ENCODE assay signal across 10 mouse cellular contexts in the genomic region with DNA sequence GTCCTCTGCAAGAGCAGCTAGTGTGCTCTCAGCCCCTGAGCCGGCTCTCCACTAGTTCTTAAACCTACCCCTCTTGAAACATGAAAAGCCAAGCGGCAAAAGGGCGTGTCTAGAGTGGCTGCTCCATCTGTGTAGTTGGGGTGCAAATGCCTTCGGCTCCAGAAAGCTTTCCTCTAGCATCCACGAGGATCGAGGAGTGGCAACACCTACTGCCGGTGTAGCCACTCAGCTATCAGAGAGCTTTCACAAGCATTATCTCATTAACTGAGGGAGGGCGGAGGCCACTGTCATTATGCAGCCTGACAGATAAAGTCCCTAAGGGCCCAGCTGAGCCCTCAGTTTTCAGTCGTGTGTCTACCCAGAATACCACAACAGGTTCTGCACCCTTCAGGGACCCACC. TPM values are rescaled to one million over a fixed set of nuclear protein-coding genes. Genes with fewer than 3 reads are reported as not detected.
A peak's percentile ranks its signal among the peaks of the same experiment; 100 is the strongest.
DNase-seq lines count a peak whose midpoint lies in the region; ATAC-seq and TF ChIP-seq lines count a peak whose summit lies in the region.
"Had no signal": no experiment of that assay in that cellular context is flagged by ENCODE, and none has a peak within 500 bp of the region (broad histone marks: within the 10 kb centered on the region; RNA-seq: fewer than 3 reads in every experiment).

No protein-coding gene starts in this region.

- 42% methylated on average over 9 of the region's 9 CpGs for WGBS in midbrain, embryonic 14.5 days
- 46% methylated on average over 9 of the region's 9 CpGs for WGBS in midbrain, postnatal 0 days

- peaks cover 19% of the 10 kb centered on the region for H3K27me3 ChIP-seq in midbrain, embryonic 14.5 days (ENCODE audit: control insufficient read depth, insufficient read depth, low read length)
- peaks cover 15% of the 10 kb centered on the region; the same call in 1 of the 2 replicates for H3K27me3 ChIP-seq in midbrain, postnatal 0 days (ENCODE audit: insufficient read depth, low read length)

- H3K36me3 ChIP-seq in midbrain, embryonic 14.5 days (ENCODE audit: control insufficient read depth, insufficient read depth, low read length): no peaks in the 10 kb centered on the region
- no peaks in the 10 kb centered on the region for H3K36me3 ChIP-seq in midbrain, postnatal 0 days (ENCODE audit: insufficient read depth, low read length)

- H3K4me1 ChIP-seq in midbrain, embryonic 14.5 days (ENCODE audit: control insufficient read depth, insufficient read depth, low read length): peaks cover 5% of the 10 kb centered on the region; the same call in 1 of the 2 replicates
- H3K4me1 ChIP-seq in midbrain, postnatal 0 days (ENCODE audit: insufficient read depth, low read length): no peaks in the 10 kb centered on the region

- no peak for TF ChIP-seq CTCF in midbrain, postnatal 0 days (IDR thresholded peaks at IDR 0.05)

- no peaks in the 10 kb centered on the region for H3K9me3 ChIP-seq in midbrain, embryonic 14.5 days (ENCODE audit: control insufficient read depth, low read length)
- H3K9me3 ChIP-seq in midbrain, postnatal 0 days (ENCODE audit: low read length): no peaks in the 10 kb centered on the region

- H3K4me2 ChIP-seq in midbrain, embryonic 14.5 days (ENCODE audit: low read length): no peak overlapping the region
- H3K4me2 ChIP-seq in midbrain, postnatal 0 days (ENCODE audit: low read depth, low read length, poor library complexity, severe bottlenecking): no peak overlapping the region

- no peak for ATAC-seq in midbrain, embryonic 14.5 days (ENCODE audit: low FRiP score, low TSS enrichment)
- no peak for ATAC-seq in midbrain, postnatal 0 days (ENCODE audit: low FRiP score)
- peak; percentile 17 for ATAC-seq in megakaryocyte progenitor cell, adult 5-6 weeks (replicated peaks; ENCODE audit: poor library complexity)
- ATAC-seq: midbrain, embryonic 16.5 days had no signal

- H3K9ac ChIP-seq in midbrain, embryonic 14.5 days (replicated peaks; ENCODE audit: low read length): no peak overlapping the region
- H3K9ac ChIP-seq in midbrain, postnatal 0 days (replicated peaks; ENCODE audit: low read length, poor library complexity, severe bottlenecking): no peak overlapping the region

- DNase-seq in cerebellum, postnatal 25 days: peak; percentile 35 to 40
- DNase-seq in cerebellum, adult 11 months: no peak
- peak; percentile 10 for DNase-seq in midbrain, embryonic 14.5 days
- DNase-seq in midbrain, postnatal 0 days (ENCODE audit: low spot score): no peak
- DNase-seq in liver: peak; percentile 84
- DNase-seq in urinary bladder, postnatal 14 days (ENCODE audit: low spot score): no peak
- no peak for DNase-seq in kidney, postnatal 14 days
- DNase-seq: gastrocnemius, postnatal 10 days had no signal

- no peak overlapping the region for H3K27ac ChIP-seq in midbrain, embryonic 14.5 days (replicated peaks; ENCODE audit: low read depth, low read length)
- H3K27ac ChIP-seq in midbrain, postnatal 0 days (ENCODE audit: low read depth, low read length): no peak overlapping the region

- no peak overlapping the region for H3K4me3 ChIP-seq in midbrain, embryonic 14.5 days (replicated peaks; ENCODE audit: low read depth, low read length)
- H3K4me3 ChIP-seq in midbrain, postnatal 0 days (ENCODE audit: low read depth, low read length): no peak overlapping the region

RNA-seq across cellular contexts. Expression of a gene that starts 6.7 kb away (rescaled TPM):
- polyA plus RNA-seq in midbrain, embryonic 14.5 days (2014; fragmentation: Nextera tagmentation; extraction: Ambion mirVana): 0.61 and 0.63 TPM in 2 replicates
- 3.4 and 4.5 TPM in 2 replicates for total RNA-seq in midbrain, postnatal 0 days (2014; rRNA removed)
- 1.0 TPM in 2 replicates for polyA plus RNA-seq in midbrain, postnatal 0 days (2015; fragmentation: Nextera tagmentation; extraction: Ambion mirVana)
- total RNA-seq in megakaryocyte progenitor cell, adult 5-6 weeks (2015): 3.7 and 4.9 TPM in 2 replicates
- 2.7 and 3.5 TPM in 2 replicates for total RNA-seq in megakaryocyte progenitor cell, adult 5-6 weeks (2017)

RNA-seq across cellular contexts. Expression of a gene that starts 33.3 kb away (rescaled TPM):
- polyA plus RNA-seq in midbrain, embryonic 14.5 days (2014; fragmentation: Nextera tagmentation; extraction: Ambion mirVana): 1.6 and 3.3 TPM in 2 replicates
- 3.7 TPM in 1 of 2 replicates, not detected in the other for total RNA-seq in midbrain, postnatal 0 days (2014; rRNA removed)
- 4.8 and 6.0 TPM in 2 replicates for polyA plus RNA-seq in midbrain, postnatal 0 days (2015; fragmentation: Nextera tagmentation; extraction: Ambion mirVana)
- 0.47 TPM in 1 of 2 replicates, not detected in the other for total RNA-seq in megakaryocyte progenitor cell, adult 5-6 weeks (2015)
- 0.17 TPM in 1 of 2 replicates, not detected in the other for total RNA-seq in megakaryocyte progenitor cell, adult 5-6 weeks (2017)

RNA-seq across cellular contexts. Expression of a gene that starts 33.8 kb away (rescaled TPM):
- 0.49 and 0.70 TPM in 2 replicates for polyA plus RNA-seq in midbrain, embryonic 14.5 days (2014; fragmentation: Nextera tagmentation; extraction: Ambion mirVana)
- total RNA-seq in midbrain, postnatal 0 days (2014; rRNA removed): 0.52 and 0.82 TPM in 2 replicates
- polyA plus RNA-seq in midbrain, postnatal 0 days (2015; fragmentation: Nextera tagmentation; extraction: Ambion mirVana): 0.90 and 0.94 TPM in 2 replicates
- not detected in 2 replicates for total RNA-seq in megakaryocyte progenitor cell, adult 5-6 weeks (2015)
- total RNA-seq in megakaryocyte progenitor cell, adult 5-6 weeks (2017): not detected in 2 replicates
- total RNA-seq: gastrocnemius, postnatal 10 days had no signal

RNA-seq across cellular contexts. Expression of a gene that starts 34.0 kb away (rescaled TPM):
- 19.1 and 24.0 TPM in 2 replicates for polyA plus RNA-seq in midbrain, embryonic 14.5 days (2014; fragmentation: Nextera tagmentation; extraction: Ambion mirVana)
- 38.7 and 44.2 TPM in 2 replicates for total RNA-seq in midbrain, postnatal 0 days (2014; rRNA removed)
- polyA plus RNA-seq in midbrain, postnatal 0 days (2015; fragmentation: Nextera tagmentation; extraction: Ambion mirVana): 40.5 and 43.5 TPM in 2 replicates
- not detected in 2 replicates for total RNA-seq in megakaryocyte progenitor cell, adult 5-6 weeks (2015)
- not detected in 2 replicates for total RNA-seq in megakaryocyte progenitor cell, adult 5-6 weeks (2017)

RNA-seq across cellular contexts. Expression of a gene that starts 38.8 kb away (rescaled TPM):
- 26.1 and 26.9 TPM in 2 replicates for polyA plus RNA-seq in midbrain, embryonic 14.5 days (2014; fragmentation: Nextera tagmentation; extraction: Ambion mirVana)
- total RNA-seq in midbrain, postnatal 0 days (2014; rRNA removed): 109 and 112 TPM in 2 replicates
- polyA plus RNA-seq in midbrain, postnatal 0 days (2015; fragmentation: Nextera tagmentation; extraction: Ambion mirVana): 35.2 and 35.7 TPM in 2 replicates
- 5.0 TPM in 2 replicates for total RNA-seq in megakaryocyte progenitor cell, adult 5-6 weeks (2015)
- total RNA-seq in megakaryocyte progenitor cell, adult 5-6 weeks (2017): 6.1 and 6.4 TPM in 2 replicates

Comparison
In these comparisons a context has a peak if more than half of its experiments do, and no peak if none do; other contexts are left out.
1. DNase-seq: peak in cerebellum, postnatal 25 days (2 of 2), midbrain, embryonic 14.5 days (single experiment) and liver (single experiment); none in cerebellum, adult 11 months (single experiment), midbrain, postnatal 0 days (single experiment), urinary bladder, postnatal 14 days (single experiment) and kidney, postnatal 14 days (single experiment).